Mouse (Mus musculus) liver, embryonic 12.5 days (tissue): ENCODE results near the gene Smpx. TPM values are rescaled to one million over a fixed set of nuclear protein-coding genes. Genes with fewer than 3 reads are reported as not detected.
A peak's percentile ranks its signal among the peaks of the same experiment; 100 is the strongest.

ENCODE experiments used
- ATAC-seq: fragments of 200-750 bp; cut with Nextera tagmentation; 2 replicates; pipeline ENCODE4 v1.8.0; 2017; ENCODE audit warnings: moderate number of reproducible peaks, mild to moderate bottlenecking, moderate library complexity
- H3K27ac ChIP-seq: fragments of 300-500 bp; sonication (generic); 2 replicates; pipeline ENCODE4 v1.5.1; 2016; ENCODE audit warnings: mild to moderate bottlenecking
- H3K27me3 ChIP-seq: fragments of 300-500 bp; sonication (generic); replicated peaks from 2 replicates; pipeline ENCODE4 v1.6.1; 2016; ENCODE audit warnings: mild to moderate bottlenecking, moderate library complexity
- H3K36me3 ChIP-seq: fragments of 300-500 bp; sonication (generic); 2 replicates; pipeline ENCODE4 v1.6.1; 2016; ENCODE audit warnings: mild to moderate bottlenecking, moderate library complexity
- H3K4me1 ChIP-seq: fragments of 300-500 bp; sonication (generic); 2 replicates; pipeline ENCODE4 v1.6.1; 2016
- H3K4me2 ChIP-seq: fragments of 300-500 bp; sonication (generic); 2 replicates; pipeline ENCODE4 v1.6.1; 2016; ENCODE audit warnings: mild to moderate bottlenecking, moderate library complexity
- H3K4me3 ChIP-seq: fragments of 300-500 bp; sonication (generic); 2 replicates; pipeline ENCODE4 v1.5.1; 2016; ENCODE audit warnings: mild to moderate bottlenecking, moderate library complexity
- H3K9ac ChIP-seq: fragments of 300-500 bp; sonication (generic); 2 replicates; pipeline ENCODE4 v1.6.1; 2016; ENCODE audit warnings: mild to moderate bottlenecking, moderate library complexity
- H3K9me3 ChIP-seq: fragments of 300-500 bp; sonication (generic); replicated peaks from 2 replicates; pipeline ENCODE4 v1.6.1; 2016; ENCODE audit warnings: mild to moderate bottlenecking, moderate library complexity
- WGBS: fragments of 180-500 bp; shearing (Covaris S2); methylation state at CpG from one replicate; pipeline ENCODE4 v1.1.7; 2016; ENCODE audit not compliant: insufficient replicate concordance; 5-methylcytosine and 5-hydroxymethylcytosine counted together
- polyA plus RNA-seq: library from polyadenylated mRNA; unstranded; fragments of >200 nt; fragmentation: Nextera tagmentation; extraction: Ambion mirVana; gene quantifications from 2 replicates; pipeline ENCODE4 v1.2.1, GENCODE M21; 2016

The Smpx gene
- polyA plus RNA-seq, 1 experiment from 2014 or later = 0.41 TPM

- ATAC-seq = no peak
Measured at GRCm38 (mm10) chrX:157732346-157732745, 33.6 kb downstream of the Smpx start.

DNA sequence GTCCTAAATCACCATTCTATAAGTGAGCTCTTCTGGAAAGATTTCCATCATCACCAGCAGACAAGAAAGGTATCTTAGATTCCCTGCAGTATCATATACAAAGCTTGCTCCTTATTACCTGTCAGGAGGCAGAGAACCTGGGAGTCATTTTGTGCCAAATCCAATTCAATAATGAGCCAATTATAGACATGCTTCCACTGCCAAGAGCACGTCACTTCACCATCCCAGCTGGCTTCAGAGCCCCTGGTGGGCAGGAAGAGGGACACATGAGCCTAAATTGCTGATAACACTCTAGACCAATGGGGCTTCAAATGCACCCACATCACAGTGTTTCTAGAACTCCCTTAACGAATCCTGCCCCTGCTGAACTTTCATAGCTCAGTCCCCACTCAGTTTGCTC is 35.1 kb downstream of the Smpx start:
- Histone ChIP-seq H3K9ac (no peak overlapping the region), H3K4me2 (no peak overlapping the region), H3K27ac (no peak overlapping the region), H3K4me1 (no peaks in the 10 kb centered on the region), H3K36me3 (no peaks in the 10 kb centered on the region), H3K27me3 (0 out of 2 replicates have a peak, but pooled peaks cover 6% of the 10 kb centered on the region), H3K9me3 (no peaks in the 10 kb centered on the region), H3K4me3 (no peak overlapping the region)
- ATAC-seq = no peak
- 23% methylated on average over 2 of the region's 2 CpGs for WGBS

More at GRCm38 (mm10) chrX:157732346-157732745, 33.6 kb downstream of the Smpx start:
- Histone ChIP-seq H3K36me3 (no peaks in the 10 kb centered on the region), H3K4me3 (no peak overlapping the region), H3K27me3 (0 out of 2 replicates have a peak, but pooled peaks cover 6% of the 10 kb centered on the region), H3K9me3 (no peaks in the 10 kb centered on the region), H3K4me1 (no peaks in the 10 kb centered on the region), H3K27ac (no peak overlapping the region), H3K9ac (no peak overlapping the region), H3K4me2 (peak overlapping the region; percentile 4; the same call in 1 of the 2 replicates)
- 26% methylated on average over 3 of the region's 3 CpGs for WGBS

- no peaks in the 10 kb centered on the region for H3K9me3 ChIP-seq
- no peak overlapping the region for H3K4me2 ChIP-seq
- no peaks in the 10 kb centered on the region for H3K4me1 ChIP-seq
- no peak overlapping the region for H3K9ac ChIP-seq
- 0 out of 2 replicates have a peak, but pooled peaks cover 6% of the 10 kb centered on the region for H3K27me3 ChIP-seq
- H3K27ac ChIP-seq = no peak overlapping the region
- 52% methylated on average over 1 of the region's 1 CpGs for WGBS
- ATAC-seq = no peak
- H3K4me3 ChIP-seq = no peak overlapping the region
- no peaks in the 10 kb centered on the region for H3K36me3 ChIP-seq
Measured at GRCm38 (mm10) chrX:157734341-157734740, 35.6 kb downstream of the Smpx start.

DNA sequence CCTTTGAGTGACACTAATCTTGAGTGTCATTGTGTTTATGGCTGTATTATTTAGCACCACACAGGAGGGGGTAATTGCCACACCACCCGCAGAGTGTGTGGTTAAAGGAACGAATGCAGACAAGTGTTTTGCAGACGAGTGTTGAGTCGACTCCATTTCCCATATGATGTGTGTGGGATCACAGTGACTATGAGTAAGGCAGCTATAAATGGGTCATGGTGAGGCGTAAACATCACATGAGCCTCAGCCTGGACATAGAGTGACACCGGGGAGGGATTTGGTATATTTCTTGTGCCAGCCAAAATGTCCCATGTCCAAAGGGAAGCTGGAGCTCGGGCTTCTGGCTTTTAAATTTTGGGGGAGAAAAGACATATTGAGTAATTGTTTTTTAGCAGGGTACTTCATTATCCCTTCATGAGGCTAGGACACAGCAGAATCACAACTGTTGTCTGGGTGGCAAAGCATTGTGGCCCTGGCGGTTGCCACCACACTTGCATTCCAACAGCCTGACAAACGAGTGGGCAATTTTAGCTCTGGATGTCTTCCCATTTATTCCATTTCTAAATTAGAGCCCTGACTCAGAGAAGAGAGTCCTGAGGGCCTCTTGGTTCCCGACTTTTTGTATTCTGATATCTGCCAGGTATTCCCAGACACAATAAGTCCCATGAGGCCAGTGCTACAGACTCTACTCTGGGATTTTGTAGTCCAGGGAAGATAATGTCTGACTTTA is 49.3 kb downstream of the Smpx start:
- H3K36me3 ChIP-seq = no peaks in the 10 kb centered on the region
- H3K9ac ChIP-seq = no peak overlapping the region
- H3K27ac ChIP-seq = no peak overlapping the region
- no peaks in the 10 kb centered on the region for H3K9me3 ChIP-seq
- no peak for ATAC-seq
- 78% methylated on average over 10 of the region's 10 CpGs for WGBS
- H3K4me1 ChIP-seq = no peaks in the 10 kb centered on the region
- no peak overlapping the region for H3K4me2 ChIP-seq
- no peaks in the 10 kb centered on the region for H3K27me3 ChIP-seq
- no peak overlapping the region for H3K4me3 ChIP-seq

- Histone ChIP-seq H3K4me3 (no peak overlapping the region), H3K4me2 (no peak overlapping the region), H3K9me3 (no peaks in the 10 kb centered on the region), H3K36me3 (no peaks in the 10 kb centered on the region), H3K27me3 (no peaks in the 10 kb centered on the region), H3K27ac (no peak overlapping the region), H3K9ac (no peak overlapping the region), H3K4me1 (no peaks in the 10 kb centered on the region)
- no peak for ATAC-seq
- WGBS = 63% methylated on average over 4 of the region's 4 CpGs
Measured at GRCm38 (mm10) chrX:157754559-157754958, 55.8 kb downstream of the Smpx start.

- 66% methylated on average over 3 of the region's 3 CpGs for WGBS
- no peaks in the 10 kb centered on the region for H3K4me1 ChIP-seq
- no peaks in the 10 kb centered on the region for H3K36me3 ChIP-seq
- H3K9me3 ChIP-seq = no peaks in the 10 kb centered on the region
- H3K4me2 ChIP-seq = no peak overlapping the region
- H3K9ac ChIP-seq = no peak overlapping the region
- no peak for ATAC-seq
- H3K27ac ChIP-seq = no peak overlapping the region
- no peak overlapping the region for H3K4me3 ChIP-seq
- no peaks in the 10 kb centered on the region for H3K27me3 ChIP-seq
Measured at GRCm38 (mm10) chrX:157762542-157762941, 63.8 kb downstream of the Smpx start.

- Histone ChIP-seq H3K4me1 (no peaks in the 10 kb centered on the region), H3K9me3 (no peaks in the 10 kb centered on the region), H3K4me3 (no peak overlapping the region), H3K36me3 (no peaks in the 10 kb centered on the region), H3K27me3 (no peaks in the 10 kb centered on the region), H3K4me2 (no peak overlapping the region), H3K9ac (no peak overlapping the region), H3K27ac (no peak overlapping the region)
- ATAC-seq = no peak
- WGBS = 72% methylated on average over 2 of the region's 2 CpGs
Measured at GRCm38 (mm10) chrX:157801669-157802068, 103.0 kb downstream of the Smpx start.

Other genes with a start within 250 kb of the Smpx start
- 31.2 and 33.3 TPM in 2 replicates for gene Sms, start 206.6 kb upstream of the Smpx start, polyA plus RNA-seq
- gene Yy2, start 129.9 kb upstream of the Smpx start, polyA plus RNA-seq = 1.8 and 1.9 TPM in 2 replicates
- gene Mbtps2, start 100.2 kb upstream of the Smpx start, polyA plus RNA-seq = 8.8 and 9.8 TPM in 2 replicates
- gene Klhl34, start 119.5 kb downstream of the Smpx start, polyA plus RNA-seq = not detected in 2 replicates